Mouse (Mus musculus): ENCODE data around the gene Gpr37. TPM values are rescaled to one million over a fixed set of nuclear protein-coding genes. Genes with fewer than 3 reads are reported as not detected.
A peak's percentile ranks its signal among the peaks of the same experiment; 100 is the strongest.

Gpr37 gene
- polyA plus RNA-seq, 1 experiment from 2014 or later, result 0.59 TPM

- peak overlapping the region; percentile 64 for H3K4me3 ChIP-seq (ENCODE audit: low read depth, low read length)
- peaks cover 15% of the 10 kb centered on the region for H3K27me3 ChIP-seq (ENCODE audit: control insufficient read depth, insufficient read depth, low read length)
- 1% methylated on average over 25 of the region's 25 CpGs for WGBS (ENCODE audit: insufficient replicate concordance)
- no peaks in the 10 kb centered on the region for H3K9me3 ChIP-seq (replicated peaks; ENCODE audit: control insufficient read depth, low read length)
- no peak overlapping the region for H3K27ac ChIP-seq (ENCODE audit: low read depth, low read length)
- peak overlapping the region; percentile 76 for H3K4me2 ChIP-seq
- 0 out of 2 replicates have a peak, but pooled peaks have one; percentile 6 for ATAC-seq (replicated peaks; ENCODE audit: insufficient number of reproducible peaks, low FRiP score, low TSS enrichment)
- peak overlapping the region; percentile 69 for H3K9ac ChIP-seq (ENCODE audit: low read depth, low read length)
- H3K36me3 ChIP-seq (ENCODE audit: control insufficient read depth, insufficient read depth, low read length), result no peaks in the 10 kb centered on the region
- H3K4me1 ChIP-seq (ENCODE audit: control insufficient read depth, insufficient read depth, low read length), result no peaks in the 10 kb centered on the region
Measured at GRCm38 (mm10) chr6:25688927-25689519, 1.5 kb downstream of the Gpr37 start.

DNA sequence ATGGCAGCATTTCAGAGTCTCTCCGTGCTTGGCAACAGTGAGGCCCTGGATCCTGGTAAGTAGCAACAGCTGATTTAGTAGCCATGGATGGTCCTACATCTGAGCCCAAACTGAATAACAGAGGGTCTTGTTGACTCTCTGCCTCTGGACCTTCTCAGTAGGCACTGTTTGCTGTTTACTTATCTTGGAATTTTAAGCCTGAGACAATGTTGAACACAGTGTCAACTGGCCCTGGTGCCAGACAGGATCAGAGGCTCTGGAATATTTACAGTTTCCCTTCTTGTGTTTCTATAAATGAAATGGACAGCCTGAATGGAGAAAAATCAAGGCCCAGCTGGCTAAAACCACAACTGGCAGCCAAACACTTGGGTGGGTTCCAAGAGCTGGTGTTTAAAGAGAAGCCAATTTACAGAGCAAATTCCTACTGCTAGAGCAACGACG lies 3.7 kb downstream of the Gpr37 start:
- Histone ChIP-seq H3K27ac (ENCODE audit: low read depth, low read length) (no peak overlapping the region), H3K36me3 (ENCODE audit: control insufficient read depth, insufficient read depth, low read length) (no peaks in the 10 kb centered on the region), H3K9ac (ENCODE audit: low read depth, low read length) (no peak overlapping the region), H3K27me3 (ENCODE audit: control insufficient read depth, insufficient read depth, low read length) (peaks cover 15% of the 10 kb centered on the region), H3K9me3 (replicated peaks; ENCODE audit: control insufficient read depth, low read length) (no peaks in the 10 kb centered on the region), H3K4me2 (no peak overlapping the region), H3K4me1 (ENCODE audit: control insufficient read depth, insufficient read depth, low read length) (no peaks in the 10 kb centered on the region), H3K4me3 (ENCODE audit: low read depth, low read length) (no peak overlapping the region)
- no peak for ATAC-seq (replicated peaks; ENCODE audit: insufficient number of reproducible peaks, low FRiP score, low TSS enrichment)
- WGBS (ENCODE audit: insufficient replicate concordance), result 56% methylated on average over 3 of the region's 3 CpGs

DNA sequence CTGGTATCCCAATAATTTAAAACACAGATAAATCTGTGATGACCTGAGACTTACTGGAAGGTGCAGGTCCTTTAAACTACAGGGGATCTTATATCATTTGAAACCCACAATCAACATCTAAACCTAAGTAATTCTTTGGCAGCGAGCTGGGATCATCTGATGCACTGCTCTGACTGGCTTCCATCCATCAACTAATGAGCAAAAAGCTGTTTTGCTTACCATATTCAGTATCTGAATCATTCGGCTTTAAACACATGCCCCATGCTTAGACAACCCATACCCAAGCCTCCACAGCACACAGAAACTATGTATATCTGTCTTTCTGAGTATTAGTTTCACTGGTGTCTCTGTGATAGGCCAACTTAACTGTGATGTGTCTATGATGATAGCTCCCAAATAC lies 6.1 kb downstream of the Gpr37 start:
- 63% methylated on average over 2 of the region's 2 CpGs for WGBS (ENCODE audit: insufficient replicate concordance)
- H3K27ac ChIP-seq (ENCODE audit: low read depth, low read length), result no peak overlapping the region
- no peaks in the 10 kb centered on the region for H3K4me1 ChIP-seq (ENCODE audit: control insufficient read depth, insufficient read depth, low read length)
- peaks cover 15% of the 10 kb centered on the region for H3K27me3 ChIP-seq (ENCODE audit: control insufficient read depth, insufficient read depth, low read length)
- ATAC-seq (replicated peaks; ENCODE audit: insufficient number of reproducible peaks, low FRiP score, low TSS enrichment), result no peak
- no peak overlapping the region for H3K9ac ChIP-seq (ENCODE audit: low read depth, low read length)
- H3K4me2 ChIP-seq, result no peak overlapping the region
- no peaks in the 10 kb centered on the region for H3K9me3 ChIP-seq (replicated peaks; ENCODE audit: control insufficient read depth, low read length)
- H3K4me3 ChIP-seq (ENCODE audit: low read depth, low read length), result no peak overlapping the region
- no peaks in the 10 kb centered on the region for H3K36me3 ChIP-seq (ENCODE audit: control insufficient read depth, insufficient read depth, low read length)

DNA sequence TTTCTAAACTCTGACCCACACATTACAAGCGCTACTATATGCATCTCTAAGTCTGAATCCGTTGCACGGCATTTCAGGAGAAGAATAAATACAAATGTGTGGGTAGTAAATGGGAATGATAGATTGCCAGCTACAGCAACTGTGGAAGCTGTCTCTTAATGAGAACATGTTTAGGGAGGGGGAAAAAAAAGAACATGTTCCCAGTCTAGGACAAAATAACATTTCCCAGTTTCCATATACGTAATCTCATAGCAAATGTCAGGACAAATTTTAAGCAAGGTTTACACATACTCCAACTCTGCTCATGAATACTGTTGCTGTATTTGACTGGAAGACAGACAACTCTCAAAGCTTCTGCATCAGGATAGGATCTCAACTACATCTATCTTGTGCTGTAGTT lies 15.4 kb downstream of the Gpr37 start:
- Histone ChIP-seq H3K4me3 (ENCODE audit: low read depth, low read length) (no peak overlapping the region), H3K27me3 (ENCODE audit: control insufficient read depth, insufficient read depth, low read length) (no peaks in the 10 kb centered on the region), H3K36me3 (ENCODE audit: control insufficient read depth, insufficient read depth, low read length) (no peaks in the 10 kb centered on the region), H3K9me3 (replicated peaks; ENCODE audit: control insufficient read depth, low read length) (no peaks in the 10 kb centered on the region), H3K4me2 (no peak overlapping the region), H3K4me1 (ENCODE audit: control insufficient read depth, insufficient read depth, low read length) (no peaks in the 10 kb centered on the region), H3K9ac (ENCODE audit: low read depth, low read length) (no peak overlapping the region), H3K27ac (ENCODE audit: low read depth, low read length) (no peak overlapping the region)
- WGBS (ENCODE audit: insufficient replicate concordance), result 90% methylated on average over 4 of the region's 4 CpGs
- ATAC-seq (replicated peaks; ENCODE audit: insufficient number of reproducible peaks, low FRiP score, low TSS enrichment), result no peak

DNA sequence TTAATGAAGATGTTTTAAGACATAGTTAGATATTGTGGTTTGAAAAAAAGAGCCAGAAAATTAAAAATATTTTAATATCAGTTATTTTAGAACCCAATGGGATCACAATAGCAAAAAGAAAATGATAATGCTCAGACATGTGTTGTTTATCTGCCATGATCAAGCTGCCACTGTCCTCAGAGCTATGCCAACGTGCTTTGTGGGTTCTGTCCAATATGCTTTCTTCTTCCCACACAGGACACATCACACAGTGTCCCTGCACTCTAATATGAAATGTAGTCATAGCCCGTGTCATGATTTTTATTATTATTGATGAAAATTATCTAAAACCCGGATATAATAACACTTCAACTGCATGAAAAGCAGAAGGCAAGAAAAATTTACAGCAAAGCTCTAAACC lies 16.7 kb downstream of the Gpr37 start:
- Histone ChIP-seq H3K9ac (ENCODE audit: low read depth, low read length) (no peak overlapping the region), H3K4me1 (ENCODE audit: control insufficient read depth, insufficient read depth, low read length) (no peaks in the 10 kb centered on the region), H3K4me3 (ENCODE audit: low read depth, low read length) (no peak overlapping the region), H3K36me3 (ENCODE audit: control insufficient read depth, insufficient read depth, low read length) (no peaks in the 10 kb centered on the region), H3K27me3 (ENCODE audit: control insufficient read depth, insufficient read depth, low read length) (no peaks in the 10 kb centered on the region), H3K4me2 (no peak overlapping the region), H3K27ac (ENCODE audit: low read depth, low read length) (no peak overlapping the region), H3K9me3 (replicated peaks; ENCODE audit: control insufficient read depth, low read length) (no peaks in the 10 kb centered on the region)
- 61% methylated on average over 3 of the region's 3 CpGs for WGBS (ENCODE audit: insufficient replicate concordance)
- ATAC-seq (replicated peaks; ENCODE audit: insufficient number of reproducible peaks, low FRiP score, low TSS enrichment), result no peak

- Histone ChIP-seq H3K27me3 (ENCODE audit: control insufficient read depth, insufficient read depth, low read length) (no peaks in the 10 kb centered on the region), H3K36me3 (ENCODE audit: control insufficient read depth, insufficient read depth, low read length) (no peaks in the 10 kb centered on the region), H3K4me3 (ENCODE audit: low read depth, low read length) (no peak overlapping the region), H3K27ac (ENCODE audit: low read depth, low read length) (no peak overlapping the region), H3K4me2 (no peak overlapping the region), H3K9ac (ENCODE audit: low read depth, low read length) (no peak overlapping the region), H3K4me1 (ENCODE audit: control insufficient read depth, insufficient read depth, low read length) (no peaks in the 10 kb centered on the region), H3K9me3 (replicated peaks; ENCODE audit: control insufficient read depth, low read length) (no peaks in the 10 kb centered on the region)
- 16% methylated on average over 4 of the region's 4 CpGs for WGBS (ENCODE audit: insufficient replicate concordance)
- no peak for ATAC-seq (replicated peaks; ENCODE audit: insufficient number of reproducible peaks, low FRiP score, low TSS enrichment)
Measured at GRCm38 (mm10) chr6:25670150-25670549, 20.4 kb downstream of the Gpr37 start.

DNA sequence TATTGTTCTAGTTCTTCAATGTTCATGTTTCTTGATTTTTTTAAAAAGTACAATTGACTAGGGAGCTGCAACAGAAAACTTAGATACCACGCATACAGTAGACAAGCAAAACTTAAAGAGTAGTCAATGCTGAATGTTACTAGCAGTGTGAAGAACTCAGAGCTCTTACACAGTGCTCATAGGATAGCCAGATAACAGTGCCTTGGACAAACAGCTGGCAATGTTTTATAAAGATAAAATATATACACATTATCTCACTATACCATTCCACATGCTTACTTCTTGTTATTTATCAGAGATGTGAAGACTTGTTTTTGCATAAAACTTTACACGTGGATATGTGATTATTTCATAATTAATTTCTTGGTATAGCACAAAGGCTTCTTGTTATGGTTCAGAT lies 26.6 kb downstream of the Gpr37 start:
- H3K4me3 ChIP-seq (ENCODE audit: low read depth, low read length), result no peak overlapping the region
- ATAC-seq (replicated peaks; ENCODE audit: insufficient number of reproducible peaks, low FRiP score, low TSS enrichment), result no peak
- no peak overlapping the region for H3K9ac ChIP-seq (ENCODE audit: low read depth, low read length)
- no peaks in the 10 kb centered on the region for H3K36me3 ChIP-seq (ENCODE audit: control insufficient read depth, insufficient read depth, low read length)
- WGBS (ENCODE audit: insufficient replicate concordance), result 76% methylated on average over 2 of the region's 2 CpGs
- no peaks in the 10 kb centered on the region for H3K4me1 ChIP-seq (ENCODE audit: control insufficient read depth, insufficient read depth, low read length)
- no peaks in the 10 kb centered on the region for H3K9me3 ChIP-seq (replicated peaks; ENCODE audit: control insufficient read depth, low read length)
- H3K27ac ChIP-seq (ENCODE audit: low read depth, low read length), result no peak overlapping the region
- H3K4me2 ChIP-seq, result no peak overlapping the region
- H3K27me3 ChIP-seq (ENCODE audit: control insufficient read depth, insufficient read depth, low read length), result no peaks in the 10 kb centered on the region

- no peak for ATAC-seq (replicated peaks; ENCODE audit: insufficient number of reproducible peaks, low FRiP score, low TSS enrichment)
- no peak overlapping the region for H3K9ac ChIP-seq (ENCODE audit: low read depth, low read length)
- H3K4me1 ChIP-seq (ENCODE audit: control insufficient read depth, insufficient read depth, low read length), result no peaks in the 10 kb centered on the region
- no peak overlapping the region for H3K4me2 ChIP-seq
- no peaks in the 10 kb centered on the region for H3K9me3 ChIP-seq (replicated peaks; ENCODE audit: control insufficient read depth, low read length)
- H3K27ac ChIP-seq (ENCODE audit: low read depth, low read length), result no peak overlapping the region
- no peak overlapping the region for H3K4me3 ChIP-seq (ENCODE audit: low read depth, low read length)
- H3K27me3 ChIP-seq (ENCODE audit: control insufficient read depth, insufficient read depth, low read length), result no peaks in the 10 kb centered on the region
- WGBS (ENCODE audit: insufficient replicate concordance), result 73% methylated on average over 3 of the region's 3 CpGs
- H3K36me3 ChIP-seq (ENCODE audit: control insufficient read depth, insufficient read depth, low read length), result no peaks in the 10 kb centered on the region
Measured at GRCm38 (mm10) chr6:25659924-25660675, 30.4 kb downstream of the Gpr37 start.

Measured in heart, embryonic 11.5 days (tissue).